Mouse (Mus musculus) thymus, adult 18-20 months (tissue): ENCODE data around the gene Inpp5b.
"Not testable (repeated sequence)": the region's sequence is repeated elsewhere in the genome, so short reads cannot be mapped to it uniquely, and the experiment has no call there.

Experiments used
- DNase-seq, 2 experiments: peaks; one replicate each; pipeline ENCODE4 v3.0.0; 2022; ENCODE audit warnings: mixed read lengths in 2 of 2

Inpp5b gene

DNA sequence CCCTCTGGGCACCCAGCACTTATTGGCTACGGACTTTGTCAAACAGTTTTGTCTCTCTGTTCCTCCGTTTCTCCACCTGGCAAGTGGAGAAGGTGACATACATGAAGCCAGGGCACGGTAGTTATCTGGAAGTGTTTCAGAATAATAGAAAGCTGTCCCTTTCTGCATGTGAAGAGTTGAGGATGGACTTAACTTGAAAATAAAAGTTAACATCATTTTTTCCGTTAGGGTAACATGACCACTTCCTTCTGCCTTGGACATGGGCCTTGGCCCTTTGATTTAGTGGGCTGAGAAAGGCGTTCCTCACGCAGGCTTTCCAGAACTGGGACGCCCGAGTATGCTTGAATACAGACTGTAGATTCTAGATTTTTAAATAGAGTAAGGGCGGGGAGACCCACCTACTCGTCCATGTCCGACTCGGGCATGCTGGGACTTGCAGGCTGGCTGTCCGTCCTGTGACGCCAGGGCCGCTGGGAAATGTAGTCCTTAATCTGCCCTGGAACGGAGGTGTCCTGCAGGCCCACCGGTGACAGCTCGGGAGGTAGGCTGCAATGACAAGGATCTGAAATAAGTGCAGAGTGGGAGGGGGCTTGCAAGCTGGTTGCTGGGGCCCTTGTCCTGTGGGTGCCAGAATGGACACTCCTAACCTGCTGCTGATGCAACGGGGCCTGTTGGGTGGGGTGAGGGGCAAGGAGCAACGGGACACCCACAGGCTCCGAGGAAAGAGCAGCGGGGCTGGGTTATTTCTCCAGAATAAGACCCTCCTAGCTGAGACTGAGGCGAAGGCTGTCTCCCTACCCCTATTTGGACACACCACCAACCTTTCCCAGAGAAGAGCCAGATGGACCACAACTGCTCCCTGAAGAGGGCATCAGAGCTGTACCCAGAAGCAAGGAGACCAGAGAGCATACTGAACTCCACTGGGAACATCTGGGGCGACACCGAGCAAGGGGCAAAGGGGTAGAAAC, at the start of gene Inpp5b:
TSS of gene Inpp5b (plus strand) at position 475 of the 968 bp plus-strand sequence.
- DNase-seq = peak; percentile 73 to 76

- no peak for DNase-seq
Observed at GRCm38 (mm10) chr4:124692416-124692861, 49.2 kb upstream of the Inpp5b start.

DNA sequence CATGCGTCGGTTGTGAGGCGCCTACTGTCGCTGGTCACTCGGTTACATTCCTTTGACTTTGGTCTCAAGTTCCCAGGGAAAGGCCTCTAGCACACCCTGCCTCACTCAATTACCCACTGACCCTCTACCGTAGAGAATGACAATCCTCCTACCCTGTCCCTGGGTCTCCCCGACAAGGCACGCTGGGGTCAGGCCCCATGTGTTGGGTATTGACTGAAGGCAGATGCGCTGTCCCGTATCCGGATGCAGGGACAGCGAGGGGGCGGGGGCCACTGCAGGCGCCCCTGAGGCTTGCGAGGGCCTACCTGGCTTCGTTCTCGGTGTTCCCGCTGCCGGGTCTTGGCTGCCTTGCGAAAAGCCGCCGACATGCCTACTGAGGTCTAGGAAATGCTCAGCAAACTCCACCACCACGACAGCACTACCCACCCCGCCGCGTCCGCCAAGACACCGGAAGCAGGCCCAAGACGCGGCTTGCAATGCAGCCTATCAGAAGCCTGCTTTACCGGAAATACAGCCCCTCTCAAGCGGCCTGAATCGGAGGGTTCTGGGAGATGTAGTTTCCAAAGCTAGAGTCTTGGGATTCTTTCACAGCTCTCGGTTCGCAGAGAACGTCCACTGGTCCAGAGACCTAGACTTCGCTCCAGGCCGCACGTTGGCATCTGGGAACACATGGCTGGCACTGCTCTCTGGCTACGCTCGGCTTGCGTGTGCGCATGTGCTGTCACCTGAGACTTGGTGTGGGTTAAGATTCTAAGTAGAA, 48.3 kb upstream of the Inpp5b start, which contains the start of gene Utp11:
TSS of gene Utp11 (minus strand) at position 466 of the 760 bp plus-strand sequence.
- peak; percentile 73 to 80 for DNase-seq

DNA sequence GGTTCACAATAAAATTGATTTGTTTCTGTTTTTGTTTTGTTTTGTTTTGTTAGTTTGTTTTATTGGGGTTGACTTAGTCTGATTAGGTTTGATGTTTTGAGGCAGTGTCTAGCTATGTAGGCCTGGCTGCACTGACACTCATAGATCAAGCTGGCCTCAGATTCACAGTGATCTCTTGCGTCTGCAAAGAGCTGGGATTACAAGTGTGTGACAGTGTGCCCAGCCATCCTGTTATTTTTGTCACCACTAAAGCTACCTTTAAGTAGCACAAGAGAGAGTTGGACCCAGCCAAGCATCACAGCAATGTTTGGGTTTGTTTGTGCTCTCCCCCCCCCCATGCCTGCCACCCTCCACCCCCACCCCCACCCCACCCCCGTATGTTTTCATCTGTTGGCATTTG, 47.1 kb upstream of the Inpp5b start:
- no peak for DNase-seq

GRCm38 (mm10) chr4:124695786-124696516, 45.7 kb upstream of the Inpp5b start:
- no peak for DNase-seq

- DNase-seq = no peak
Observed at GRCm38 (mm10) chr4:124699791-124700190, 41.9 kb upstream of the Inpp5b start.

DNA sequence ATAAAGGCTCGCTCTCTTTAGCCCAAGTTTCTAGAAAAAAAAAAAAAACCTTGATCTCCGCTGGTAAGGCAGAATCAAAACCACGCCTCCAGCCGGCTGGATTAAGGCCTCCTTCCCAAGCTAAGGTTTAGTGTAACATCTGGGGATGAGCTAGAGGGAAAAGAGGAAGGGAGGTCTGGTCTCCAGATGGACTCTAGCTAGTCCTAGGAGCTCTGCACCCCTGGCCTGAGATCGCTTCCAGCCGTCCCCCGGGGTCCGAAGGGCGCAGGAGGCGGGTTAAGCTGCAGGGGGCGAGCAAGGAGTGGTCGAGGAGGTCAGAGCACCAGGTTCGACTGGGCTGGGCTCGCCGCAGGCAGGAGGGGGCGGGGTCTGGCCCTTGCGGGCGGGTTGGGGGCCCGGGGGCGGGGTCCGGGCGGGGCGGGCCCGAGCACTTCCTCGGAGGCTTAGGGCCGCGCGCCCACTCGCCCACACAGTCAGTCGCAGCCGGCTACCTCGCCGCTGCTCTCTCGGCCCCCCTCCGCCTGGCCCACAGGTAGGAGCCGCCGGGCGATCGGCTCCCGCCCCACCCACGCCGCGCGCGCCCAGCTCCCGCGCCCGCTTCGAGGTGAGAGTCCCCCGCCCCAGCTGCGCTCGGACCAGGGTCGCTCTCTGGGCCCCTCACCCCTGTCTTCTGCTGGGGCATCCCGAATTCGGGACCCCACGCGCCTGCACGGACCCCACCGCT, 41.2 kb upstream of the Inpp5b start, which contains the start of gene Fhl3:
TSS of gene Fhl3 (plus strand) at position 454 of the 724 bp plus-strand sequence.
- peak; percentile 54 to 68 for DNase-seq

- no peak for DNase-seq
Observed at GRCm38 (mm10) chr4:124701052-124701845, 40.4 kb upstream of the Inpp5b start.

- no peak for DNase-seq
Observed at GRCm38 (mm10) chr4:124701916-124702315, 39.7 kb upstream of the Inpp5b start.

DNA sequence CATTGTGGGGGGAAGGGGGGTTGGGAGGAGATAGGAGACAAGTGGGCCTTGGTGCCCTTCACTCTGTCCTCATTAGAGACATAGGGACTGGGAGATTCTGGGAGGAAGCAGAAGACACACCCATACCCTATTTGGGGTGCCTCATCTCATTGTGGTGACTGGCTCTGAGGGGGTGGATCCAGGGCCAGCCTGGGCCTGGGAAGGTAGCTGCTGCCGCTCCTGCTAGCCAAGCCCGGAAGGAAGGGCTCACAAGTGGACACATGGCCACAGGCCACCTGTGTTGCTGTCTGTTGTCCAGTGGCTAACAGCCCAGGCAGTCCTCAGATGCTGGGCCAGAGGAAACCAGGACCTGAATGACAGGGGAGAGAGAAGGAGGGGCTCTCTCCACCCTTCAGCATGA, 38.2 kb upstream of the Inpp5b start:
- DNase-seq = peak; percentile 23 to 41

DNA sequence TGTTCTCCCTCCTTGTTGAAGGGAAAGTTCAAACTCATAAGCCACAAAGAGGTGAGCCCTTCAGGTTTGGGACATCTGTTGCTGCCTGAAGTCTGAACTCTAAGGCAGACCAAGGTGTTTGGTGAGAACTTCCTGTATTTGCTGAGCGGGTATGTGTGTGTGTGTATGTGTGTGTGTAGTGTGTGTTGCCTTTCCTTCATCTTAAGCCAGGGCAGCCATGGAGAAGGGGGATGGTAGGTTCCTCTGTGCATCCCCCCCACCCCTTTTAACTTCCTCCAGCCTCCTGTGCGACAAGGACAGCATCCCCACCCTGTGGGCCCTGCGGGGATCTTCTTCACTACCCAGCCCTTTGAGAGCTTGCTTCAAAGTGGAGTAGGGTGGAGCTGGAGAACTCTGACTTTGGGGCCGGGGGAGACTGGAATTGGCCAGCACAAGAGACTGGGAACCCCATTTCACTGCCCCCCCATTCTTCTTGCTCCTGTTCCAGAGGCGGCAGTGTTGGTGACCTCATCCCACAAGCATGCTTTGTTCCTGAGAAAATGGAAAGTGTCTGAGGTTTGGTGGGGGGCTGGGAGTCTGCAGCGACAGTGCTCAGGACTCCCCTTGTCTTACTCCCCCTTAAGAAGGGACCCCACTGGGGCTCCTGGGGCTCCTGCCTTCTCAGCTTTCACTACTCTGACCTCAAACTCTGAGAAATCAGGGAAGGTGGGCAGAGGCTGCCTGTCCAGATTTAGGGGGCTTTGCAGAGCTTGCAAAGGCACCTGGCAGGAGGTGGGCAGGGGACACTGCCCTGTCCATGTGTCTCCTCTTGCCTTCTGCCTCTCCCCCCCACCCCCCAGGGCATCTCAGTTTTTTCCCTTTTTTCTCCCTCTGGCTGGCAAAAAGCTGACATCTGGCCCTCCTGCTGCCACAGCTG, 37.5 kb upstream of the Inpp5b start:
- peak in 1 of 2 experiments; percentile 59 for DNase-seq

DNA sequence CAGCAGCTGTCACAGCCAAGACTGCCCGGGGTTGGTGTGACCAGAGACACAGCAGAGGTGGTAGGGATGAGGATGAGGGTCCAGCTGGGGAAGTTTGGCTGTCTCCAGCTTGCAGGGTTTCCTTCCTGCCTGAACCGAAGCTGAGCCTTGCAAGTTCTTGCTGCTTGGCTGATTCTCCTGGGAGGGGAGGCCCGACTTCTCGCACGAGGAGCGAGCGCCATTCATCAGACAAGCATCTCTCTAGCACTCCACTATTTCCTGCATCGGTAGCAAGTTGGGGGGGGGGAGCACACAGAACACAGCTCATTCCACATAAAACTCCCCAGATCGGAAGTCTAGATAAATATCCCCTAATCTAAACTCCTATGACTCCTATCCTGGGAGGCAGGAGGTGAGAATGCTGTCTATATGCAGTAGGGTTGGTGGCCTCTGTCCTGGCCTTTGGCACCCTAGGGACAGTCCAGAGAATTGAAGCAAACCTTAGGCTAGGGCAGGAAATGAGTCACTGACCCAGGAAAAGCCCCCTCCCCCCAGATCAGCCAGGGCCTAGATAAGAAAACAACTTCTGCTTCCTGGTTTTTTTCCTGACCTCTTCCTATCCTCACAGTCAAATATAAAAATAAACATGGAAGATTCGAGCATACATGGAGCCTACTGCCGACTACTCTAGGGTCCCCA, 36.7 kb upstream of the Inpp5b start:
- DNase-seq = peak; percentile 22 to 40

DNA sequence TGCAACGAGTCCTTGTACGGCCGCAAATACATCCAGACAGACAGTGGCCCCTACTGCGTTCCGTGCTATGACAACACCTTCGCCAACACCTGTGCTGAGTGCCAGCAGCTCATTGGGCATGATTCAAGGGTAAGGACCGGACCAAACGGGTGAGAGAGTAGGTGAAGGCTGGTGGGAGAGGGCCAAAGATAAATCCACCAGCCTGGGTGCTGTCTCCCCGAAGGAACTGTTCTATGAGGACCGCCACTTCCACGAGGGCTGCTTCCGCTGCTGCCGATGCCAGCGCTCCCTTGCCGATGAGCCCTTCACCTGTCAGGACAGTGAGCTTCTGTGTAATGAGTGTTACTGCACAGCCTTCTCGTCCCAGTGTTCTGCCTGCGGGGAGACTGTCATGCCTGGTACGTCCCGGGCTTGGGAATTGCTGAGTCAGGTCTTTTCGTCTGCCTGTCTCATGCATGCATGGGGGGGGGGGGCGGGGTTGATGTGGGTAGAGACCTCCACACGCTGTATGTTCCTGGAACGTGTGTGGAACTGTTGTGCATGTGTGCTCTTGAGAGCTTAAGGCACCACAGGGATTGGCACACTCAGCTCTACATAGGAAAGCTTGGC, 35.9 kb upstream of the Inpp5b start:
- DNase-seq = no peak

DNA sequence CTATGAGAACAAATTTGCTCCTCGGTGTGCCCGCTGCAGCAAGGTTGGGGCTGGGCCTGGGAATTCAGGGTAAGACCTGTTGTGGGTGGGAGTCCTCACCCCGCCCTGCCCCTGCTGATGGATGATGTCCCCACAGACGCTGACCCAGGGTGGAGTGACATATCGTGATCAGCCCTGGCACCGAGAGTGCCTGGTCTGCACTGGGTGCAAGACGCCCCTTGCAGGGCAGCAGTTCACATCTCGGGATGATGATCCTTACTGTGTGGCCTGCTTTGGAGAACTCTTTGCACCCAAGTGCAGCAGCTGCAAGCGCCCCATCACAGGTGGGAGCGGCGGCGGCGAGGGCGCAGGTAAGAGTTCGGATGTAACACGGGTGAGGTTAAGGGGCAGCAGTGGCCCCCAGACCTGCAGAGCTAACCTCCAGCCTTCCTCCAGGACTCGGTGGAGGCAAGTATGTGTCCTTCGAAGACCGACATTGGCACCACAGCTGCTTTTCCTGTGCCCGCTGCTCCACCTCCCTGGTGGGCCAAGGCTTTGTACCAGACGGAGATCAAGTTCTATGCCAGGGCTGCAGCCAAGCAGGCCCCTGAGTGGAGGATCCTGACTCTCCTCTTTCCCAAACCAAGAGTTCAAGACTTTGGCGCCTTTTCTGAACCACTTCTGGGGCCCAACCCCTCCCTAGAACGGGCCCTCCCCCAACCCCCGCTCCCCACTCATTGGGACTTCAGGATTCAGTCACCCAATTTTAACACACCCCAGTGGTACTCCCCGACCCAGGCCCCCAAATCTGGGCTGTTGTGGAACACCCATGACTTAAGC, 34.1 kb upstream of the Inpp5b start:
- DNase-seq = peak in 1 of 2 experiments; percentile 36

DNA sequence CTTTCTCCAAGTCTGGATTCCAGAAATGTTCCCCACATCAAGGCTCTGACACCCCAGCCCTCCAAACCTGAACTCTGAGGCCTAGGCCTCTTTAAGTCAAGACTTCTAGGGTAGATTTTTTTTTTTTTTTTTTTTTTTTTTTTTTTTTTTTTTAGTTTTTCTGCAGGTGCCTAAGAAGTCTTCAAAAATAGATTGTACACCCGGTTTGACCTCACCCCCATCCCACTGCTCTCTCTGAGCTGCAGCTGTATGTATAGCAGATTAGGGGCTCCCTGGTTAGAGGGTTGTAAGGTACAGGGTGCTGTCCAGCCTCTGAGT, 33.5 kb upstream of the Inpp5b start:
- DNase-seq = not testable (repeated sequence)

DNA sequence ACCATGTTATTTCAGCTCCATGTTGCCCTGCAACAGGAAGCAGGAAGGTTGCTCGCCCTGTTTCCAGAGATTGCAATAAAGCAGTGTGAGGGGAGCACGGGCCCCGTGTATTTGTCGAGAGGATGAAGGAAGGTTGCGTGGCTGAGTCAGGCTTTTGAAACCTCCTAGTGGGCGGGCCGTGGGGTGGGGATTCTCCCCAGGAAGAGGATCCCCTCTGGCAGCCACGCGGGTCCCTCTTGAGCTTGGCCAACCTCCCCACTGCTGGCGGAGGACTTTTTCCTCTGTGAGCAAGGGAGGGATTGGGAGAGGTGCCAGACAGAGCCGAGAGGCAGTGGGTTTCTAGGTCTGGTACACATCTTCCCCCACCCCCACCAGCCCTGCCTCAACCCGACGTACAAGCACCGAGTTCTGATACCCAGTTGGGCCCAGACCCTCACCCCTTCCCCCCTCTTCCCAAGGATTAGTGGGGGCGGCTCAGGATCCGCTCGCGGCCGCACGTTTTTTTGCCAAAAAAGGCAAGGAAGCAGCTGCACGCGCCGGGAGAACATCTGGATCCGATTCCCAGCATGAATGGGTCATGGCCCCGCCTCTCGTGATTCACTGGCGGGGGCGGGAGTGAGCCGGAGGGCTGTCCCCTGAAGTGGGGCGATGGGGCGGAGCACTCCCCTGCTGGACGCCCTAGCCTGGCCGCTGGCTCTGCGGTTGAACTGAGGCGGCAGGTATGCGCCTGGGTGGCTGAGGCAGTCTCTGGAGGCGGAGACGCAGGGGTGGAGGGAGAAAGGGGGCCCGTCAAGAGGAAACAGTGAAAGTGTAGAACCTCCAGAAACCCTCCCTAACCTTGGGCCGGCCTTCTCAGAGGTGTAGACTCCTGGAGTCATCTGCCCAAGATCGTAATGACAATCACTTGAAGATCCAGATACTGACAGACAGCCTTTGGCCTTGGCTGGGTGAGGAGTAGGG, 32.9 kb upstream of the Inpp5b start:
- DNase-seq = peak; percentile 72 to 75

GRCm38 (mm10) chr4:124709961-124710446, 31.6 kb upstream of the Inpp5b start:
- DNase-seq = peak in 1 of 2 experiments; percentile 25
